Mouse (Mus musculus): ENCODE results near the gene Ccdc85b.

GRCm38 (mm10) chr19:5409068-5409467 lies 48.6 kb downstream of the Ccdc85b start:
- no peak for TF ChIP-seq POLR2A (IDR thresholded peaks at IDR 0.05; ENCODE audit: borderline replicate concordance, insufficient read depth, low read length)
- TF ChIP-seq CTCF (IDR thresholded peaks at IDR 0.05; ENCODE audit: borderline replicate concordance, insufficient read depth, low read depth, low read length), result no peak

Data from cerebellum, adult 2 months (tissue).